Mouse (Mus musculus) left cerebral cortex, postnatal 36 days (tissue): ENCODE measurements at regions not wholly inside any gene's neighbourhood (a gene's known extent, or its start where the extent isn't known, plus 50 kb on each side); places are given as distances from the start of the nearest gene placed in this dataset.

ENCODE experiments used
- DNase-seq, 2 experiments: peaks; one replicate each; pipeline ENCODE4 v3.0.0; 2021 to 2022; ENCODE audit warnings: low spot score in 2 of 2, mixed read lengths in 1 of 2
- intact Hi-C: fragments of 180-260 bp; cut with DNase I; formaldehyde crosslinking; loops from one replicate; pipeline ENCODE4 v1.15.1; 2025

- DNase-seq: no peak
- intact Hi-C loops: no loop called here
Observed at GRCm38 (mm10) chr3:153033980-153034379, 51.9 kb upstream of the St6galnac5 start.
